Mouse (Mus musculus): ENCODE measurements around the gene Bmf.

Bmf gene

GRCm38 (mm10) chr2:118549507-118550473, at the start of gene Bmf:
Gene Bmf, minus strand, starts transcription at chr2:118549687.
- H3K27me3 ChIP-seq (ENCODE audit: insufficient read depth, low read length), result peaks cover 13% of the 10 kb centered on the region; the same call in 1 of the 2 replicates
- 0 out of 2 replicates have a peak, but pooled peaks cover 5% of the 10 kb centered on the region for H3K36me3 ChIP-seq (ENCODE audit: insufficient read depth, low read length)
- H3K4me1 ChIP-seq (replicated peaks; ENCODE audit: low read depth, low read length), result peaks cover 64% of the 10 kb centered on the region
- H3K4me3 ChIP-seq (replicated peaks; ENCODE audit: low read length), result peak within 1 kb of the TSS; percentile 97
- TF ChIP-seq CTCF (conservative IDR thresholded peaks at IDR 0.05; ENCODE audit: low read length), result no peak
- TF ChIP-seq POU5F1 (IDR thresholded peaks at IDR 0.05; ENCODE audit: borderline replicate concordance, low read length), result no peak
- no peak for TF ChIP-seq NANOG (IDR thresholded peaks at IDR 0.05; ENCODE audit: borderline replicate concordance, low read length)
- H3K9me3 ChIP-seq (ENCODE audit: low read length), result no peaks in the 10 kb centered on the region

GRCm38 (mm10) chr2:118599087-118599486, 49.6 kb upstream of the Bmf start:
- Histone ChIP-seq H3K9me3 (ENCODE audit: low read length) (no peaks in the 10 kb centered on the region), H3K27me3 (ENCODE audit: insufficient read depth, low read length) (peaks cover 6% of the 10 kb centered on the region; the same call in 1 of the 2 replicates), H3K4me3 (replicated peaks; ENCODE audit: low read length) (peak overlapping the region; percentile 93), H3K36me3 (ENCODE audit: insufficient read depth, low read length) (peaks cover 44% of the 10 kb centered on the region), H3K4me1 (replicated peaks; ENCODE audit: low read depth, low read length) (peaks cover 42% of the 10 kb centered on the region)
- TF ChIP-seq POU5F1 (IDR thresholded peaks at IDR 0.05; ENCODE audit: borderline replicate concordance, low read length), result no peak

- TF ChIP-seq NANOG (IDR thresholded peaks at IDR 0.05; ENCODE audit: borderline replicate concordance, low read length) (no peak), CTCF (conservative IDR thresholded peaks at IDR 0.05; ENCODE audit: low read length) (no peak), POU5F1 (IDR thresholded peaks at IDR 0.05; ENCODE audit: borderline replicate concordance, low read length) (no peak)
- H3K4me3 ChIP-seq (replicated peaks; ENCODE audit: low read length), result peak within 1 kb of the TSS; percentile 93
These were observed 48.4 kb upstream of the Bmf start, which contains the start of gene Bub1b for GRCm38 (mm10) chr2:118597673-118598568. Gene Bub1b, plus strand, starts transcription at chr2:118598211.

GRCm38 (mm10) chr2:118591083-118591482, 41.6 kb upstream of the Bmf start:
- peaks cover 3% of the 10 kb centered on the region; the same call in 1 of the 2 replicates for H3K27me3 ChIP-seq (ENCODE audit: insufficient read depth, low read length)
- H3K9me3 ChIP-seq (ENCODE audit: low read length), result peaks cover 13% of the 10 kb centered on the region
- H3K36me3 ChIP-seq (ENCODE audit: insufficient read depth, low read length), result peaks cover 7% of the 10 kb centered on the region
- TF ChIP-seq POU5F1 (IDR thresholded peaks at IDR 0.05; ENCODE audit: borderline replicate concordance, low read length), result no peak
- TF ChIP-seq CTCF (conservative IDR thresholded peaks at IDR 0.05; ENCODE audit: low read length), result no peak
- H3K4me1 ChIP-seq (replicated peaks; ENCODE audit: low read depth, low read length), result peaks cover 34% of the 10 kb centered on the region
- no peak overlapping the region for H3K4me3 ChIP-seq (replicated peaks; ENCODE audit: low read length)

More at GRCm38 (mm10) chr2:118597673-118598568, 48.4 kb upstream of the Bmf start, which contains the start of gene Bub1b:
- peaks cover 30% of the 10 kb centered on the region for H3K4me1 ChIP-seq (replicated peaks; ENCODE audit: low read depth, low read length)
- no peaks in the 10 kb centered on the region for H3K9me3 ChIP-seq (ENCODE audit: low read length)
- H3K36me3 ChIP-seq (ENCODE audit: insufficient read depth, low read length), result peaks cover 32% of the 10 kb centered on the region
- peaks cover 10% of the 10 kb centered on the region for H3K27me3 ChIP-seq (ENCODE audit: insufficient read depth, low read length)

GRCm38 (mm10) chr2:118587686-118588085, 38.2 kb upstream of the Bmf start:
- H3K4me1 ChIP-seq (replicated peaks; ENCODE audit: low read depth, low read length), result peaks cover 41% of the 10 kb centered on the region
- TF ChIP-seq POU5F1 (IDR thresholded peaks at IDR 0.05; ENCODE audit: borderline replicate concordance, low read length) (no peak), CTCF (conservative IDR thresholded peaks at IDR 0.05; ENCODE audit: low read length) (no peak), NANOG (IDR thresholded peaks at IDR 0.05; ENCODE audit: borderline replicate concordance, low read length) (no peak)
- H3K9me3 ChIP-seq (ENCODE audit: low read length), result peaks cover 20% of the 10 kb centered on the region
- peak overlapping the region; percentile 78 for H3K4me3 ChIP-seq (replicated peaks; ENCODE audit: low read length)
- no peaks in the 10 kb centered on the region for H3K27me3 ChIP-seq (ENCODE audit: insufficient read depth, low read length)
- peaks cover 11% of the 10 kb centered on the region for H3K36me3 ChIP-seq (ENCODE audit: insufficient read depth, low read length)

- H3K27me3 ChIP-seq (ENCODE audit: insufficient read depth, low read length), result no peaks in the 10 kb centered on the region
- H3K4me1 ChIP-seq (replicated peaks; ENCODE audit: low read depth, low read length), result peaks cover 41% of the 10 kb centered on the region
- no peak overlapping the region; the same call in 1 of the 2 replicates for H3K4me3 ChIP-seq (replicated peaks; ENCODE audit: low read length)
- TF ChIP-seq NANOG (IDR thresholded peaks at IDR 0.05; ENCODE audit: borderline replicate concordance, low read length) (no peak), POU5F1 (IDR thresholded peaks at IDR 0.05; ENCODE audit: borderline replicate concordance, low read length) (no peak), CTCF (conservative IDR thresholded peaks at IDR 0.05; ENCODE audit: low read length) (no peak)
- H3K36me3 ChIP-seq (ENCODE audit: insufficient read depth, low read length), result peaks cover 11% of the 10 kb centered on the region
- H3K9me3 ChIP-seq (ENCODE audit: low read length), result peaks cover 19% of the 10 kb centered on the region
These were observed 36.5 kb upstream of the Bmf start for GRCm38 (mm10) chr2:118586013-118586412.

GRCm38 (mm10) chr2:118573135-118573534, 23.6 kb upstream of the Bmf start:
- Histone ChIP-seq H3K36me3 (ENCODE audit: insufficient read depth, low read length) (no peaks in the 10 kb centered on the region), H3K27me3 (ENCODE audit: insufficient read depth, low read length) (peaks cover 6% of the 10 kb centered on the region; the same call in 1 of the 2 replicates), H3K4me3 (replicated peaks; ENCODE audit: low read length) (no peak overlapping the region), H3K4me1 (replicated peaks; ENCODE audit: low read depth, low read length) (no peaks in the 10 kb centered on the region), H3K9me3 (ENCODE audit: low read length) (no peaks in the 10 kb centered on the region)
- TF ChIP-seq NANOG (IDR thresholded peaks at IDR 0.05; ENCODE audit: borderline replicate concordance, low read length) (no peak), POU5F1 (IDR thresholded peaks at IDR 0.05; ENCODE audit: borderline replicate concordance, low read length) (no peak), CTCF (conservative IDR thresholded peaks at IDR 0.05; ENCODE audit: low read length) (no peak)

Measured in E14TG2a.4 (cell line).